Mouse (Mus musculus): ENCODE measurements around the gene Nmral1. TPM values are rescaled to one million over a fixed set of nuclear protein-coding genes. Genes with fewer than 3 reads are reported as not detected.

Nmral1 gene
- total RNA-seq, 1 experiment, result 35.2 TPM

DNA sequence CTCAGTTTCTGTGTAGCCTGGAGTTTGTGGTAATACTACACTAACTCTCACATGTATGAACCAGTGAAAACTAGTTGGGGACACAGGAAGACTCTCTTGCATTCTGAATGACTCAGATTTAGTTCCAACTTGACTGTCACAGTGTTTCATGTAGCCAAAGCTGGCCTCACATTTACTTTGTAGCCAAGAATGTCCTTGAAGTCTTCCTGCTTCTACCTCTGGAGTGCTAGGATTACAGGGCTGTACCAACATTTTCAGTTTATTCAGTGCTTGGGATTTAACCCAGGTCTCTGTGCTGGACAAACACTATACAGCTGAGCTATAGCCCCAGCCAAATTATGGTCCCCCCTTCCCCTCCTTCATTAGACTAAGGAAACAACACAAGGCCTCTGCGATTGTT, 23.0 kb upstream of the Nmral1 start:
- no peak for DNase-seq (ENCODE audit: low read depth, low spot score)
- H3K4me3 ChIP-seq (ENCODE audit: insufficient read depth in 1 of 2, low read depth in 1 of 2, low read length in 2 of 2, poor library complexity in 1 of 2, severe bottlenecking in 1 of 2), result no peak overlapping the region
- H3K9ac ChIP-seq (ENCODE audit: insufficient read depth, low read depth, low read length, poor library complexity, severe bottlenecking), result no peak overlapping the region
- H3K4me1 ChIP-seq (ENCODE audit: control insufficient read depth in 2 of 2, insufficient read depth in 2 of 2, low read length in 2 of 2, poor library complexity in 1 of 2), result no peaks in the 10 kb centered on the region
- in situ Hi-C loops (cut with MboI; ENCODE audit: low sequenced_read_pairs in 2 of 2, unreplicated experiment in 2 of 2), result no loop called here
- H3K27ac ChIP-seq (ENCODE audit: insufficient read depth, low read depth, low read length, poor library complexity, severe bottlenecking), result no peak overlapping the region
- peaks cover 3% of the 10 kb centered on the region; the same call in 1 of the 2 replicates for H3K36me3 ChIP-seq (ENCODE audit: control insufficient read depth, insufficient read depth, low read length, poor library complexity, severe bottlenecking)
- TF ChIP-seq HCFC1 (IDR thresholded peaks at IDR 0.05; ENCODE audit: borderline replicate concordance, insufficient read depth, low read length), result no peak
- TF ChIP-seq ZNF384 (IDR thresholded peaks at IDR 0.05; ENCODE audit: low read depth, low read length), result no peak
- no peak for TF ChIP-seq CHD2 (IDR thresholded peaks at IDR 0.05; ENCODE audit: low read depth, low read length)
- no peak for TF ChIP-seq MAFK (IDR thresholded peaks at IDR 0.05; ENCODE audit: insufficient read depth, low read depth, low read length)
- no peak for TF ChIP-seq ZC3H11A (IDR thresholded peaks at IDR 0.05; ENCODE audit: borderline replicate concordance, low read depth, low read length)
- peaks cover 18% of the 10 kb centered on the region for H3K9me3 ChIP-seq (ENCODE audit: control insufficient read depth, insufficient read depth, low read depth, low read length)

DNA sequence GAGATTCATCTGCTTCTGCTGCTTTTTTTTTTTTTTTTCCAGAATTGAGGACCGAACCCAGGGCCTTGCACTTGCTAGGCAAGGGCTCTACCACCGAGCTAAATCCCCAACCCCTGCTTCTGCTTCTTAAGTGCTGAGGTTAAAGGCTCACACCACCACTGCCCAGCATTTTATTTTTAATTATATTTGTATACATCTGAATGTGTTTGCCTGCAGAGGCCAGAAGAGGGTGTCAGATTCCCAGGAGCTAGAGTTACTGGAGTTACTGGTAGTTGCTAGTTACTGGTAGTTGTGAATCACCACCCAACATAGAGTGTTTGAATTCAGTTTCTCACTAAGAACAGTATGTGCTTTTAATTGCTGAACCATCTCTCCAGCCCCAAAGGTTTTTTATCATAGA, 20.8 kb upstream of the Nmral1 start:
- in situ Hi-C loops (cut with MboI; ENCODE audit: low sequenced_read_pairs in 2 of 2, unreplicated experiment in 2 of 2), result no loop called here
- DNase-seq (ENCODE audit: low read depth, low spot score), result no peak
- no peak overlapping the region for H3K9ac ChIP-seq (ENCODE audit: insufficient read depth, low read depth, low read length, poor library complexity, severe bottlenecking)
- H3K9me3 ChIP-seq (ENCODE audit: control insufficient read depth, insufficient read depth, low read depth, low read length), result peaks cover 18% of the 10 kb centered on the region
- H3K4me1 ChIP-seq (ENCODE audit: control insufficient read depth in 2 of 2, insufficient read depth in 2 of 2, low read length in 2 of 2, poor library complexity in 1 of 2), result no peaks in the 10 kb centered on the region
- no peak overlapping the region for H3K4me3 ChIP-seq (ENCODE audit: insufficient read depth in 1 of 2, low read depth in 1 of 2, low read length in 2 of 2, poor library complexity in 1 of 2, severe bottlenecking in 1 of 2)
- H3K36me3 ChIP-seq (ENCODE audit: control insufficient read depth, insufficient read depth, low read length, poor library complexity, severe bottlenecking), result peaks cover 3% of the 10 kb centered on the region; the same call in 1 of the 2 replicates
- H3K27ac ChIP-seq (ENCODE audit: insufficient read depth, low read depth, low read length, poor library complexity, severe bottlenecking), result no peak overlapping the region
- no peak for TF ChIP-seq HCFC1 (IDR thresholded peaks at IDR 0.05; ENCODE audit: borderline replicate concordance, insufficient read depth, low read length)
- no peak for TF ChIP-seq CHD2 (IDR thresholded peaks at IDR 0.05; ENCODE audit: low read depth, low read length)
- TF ChIP-seq ZC3H11A (IDR thresholded peaks at IDR 0.05; ENCODE audit: borderline replicate concordance, low read depth, low read length), result no peak
- no peak for TF ChIP-seq ZNF384 (IDR thresholded peaks at IDR 0.05; ENCODE audit: low read depth, low read length)
- no peak for TF ChIP-seq MAFK (IDR thresholded peaks at IDR 0.05; ENCODE audit: insufficient read depth, low read depth, low read length)

DNA sequence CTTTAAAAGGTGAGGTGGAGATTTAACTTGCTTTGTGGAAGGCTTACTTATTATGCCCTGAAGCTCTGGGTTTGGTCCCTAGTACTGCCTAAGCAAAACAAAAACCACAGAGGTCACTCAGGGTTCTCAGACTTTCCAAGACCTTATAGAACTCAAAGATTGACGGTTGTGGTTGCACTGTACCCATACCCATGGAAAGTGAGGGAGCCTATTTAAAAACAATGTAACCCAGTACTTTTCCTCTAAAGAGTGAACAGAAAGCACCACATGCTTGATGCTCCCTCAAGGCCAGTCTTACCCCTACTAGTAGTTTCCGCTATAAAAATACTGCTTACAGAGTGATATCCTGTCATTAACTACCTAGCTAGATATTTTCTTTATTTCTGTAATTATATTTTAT, 17.1 kb upstream of the Nmral1 start:
- DNase-seq (ENCODE audit: low read depth, low spot score), result no peak
- Histone ChIP-seq H3K4me3 (ENCODE audit: insufficient read depth in 1 of 2, low read depth in 1 of 2, low read length in 2 of 2, poor library complexity in 1 of 2, severe bottlenecking in 1 of 2) (no peak overlapping the region), H3K4me1 (ENCODE audit: control insufficient read depth in 2 of 2, insufficient read depth in 2 of 2, low read length in 2 of 2, poor library complexity in 1 of 2) (no peaks in the 10 kb centered on the region), H3K9ac (ENCODE audit: insufficient read depth, low read depth, low read length, poor library complexity, severe bottlenecking) (no peak overlapping the region), H3K27ac (ENCODE audit: insufficient read depth, low read depth, low read length, poor library complexity, severe bottlenecking) (no peak overlapping the region), H3K9me3 (ENCODE audit: control insufficient read depth, insufficient read depth, low read depth, low read length) (peaks cover 4% of the 10 kb centered on the region; the same call in 1 of the 2 replicates), H3K36me3 (ENCODE audit: control insufficient read depth, insufficient read depth, low read length, poor library complexity, severe bottlenecking) (no peaks in the 10 kb centered on the region)
- in situ Hi-C loops (cut with MboI; ENCODE audit: low sequenced_read_pairs in 2 of 2, unreplicated experiment in 2 of 2), result no loop called here
- no peak for TF ChIP-seq ZNF384 (IDR thresholded peaks at IDR 0.05; ENCODE audit: low read depth, low read length)
- no peak for TF ChIP-seq ZC3H11A (IDR thresholded peaks at IDR 0.05; ENCODE audit: borderline replicate concordance, low read depth, low read length)
- no peak for TF ChIP-seq MAFK (IDR thresholded peaks at IDR 0.05; ENCODE audit: insufficient read depth, low read depth, low read length)
- TF ChIP-seq HCFC1 (IDR thresholded peaks at IDR 0.05; ENCODE audit: borderline replicate concordance, insufficient read depth, low read length), result no peak
- no peak for TF ChIP-seq CHD2 (IDR thresholded peaks at IDR 0.05; ENCODE audit: low read depth, low read length)

DNA sequence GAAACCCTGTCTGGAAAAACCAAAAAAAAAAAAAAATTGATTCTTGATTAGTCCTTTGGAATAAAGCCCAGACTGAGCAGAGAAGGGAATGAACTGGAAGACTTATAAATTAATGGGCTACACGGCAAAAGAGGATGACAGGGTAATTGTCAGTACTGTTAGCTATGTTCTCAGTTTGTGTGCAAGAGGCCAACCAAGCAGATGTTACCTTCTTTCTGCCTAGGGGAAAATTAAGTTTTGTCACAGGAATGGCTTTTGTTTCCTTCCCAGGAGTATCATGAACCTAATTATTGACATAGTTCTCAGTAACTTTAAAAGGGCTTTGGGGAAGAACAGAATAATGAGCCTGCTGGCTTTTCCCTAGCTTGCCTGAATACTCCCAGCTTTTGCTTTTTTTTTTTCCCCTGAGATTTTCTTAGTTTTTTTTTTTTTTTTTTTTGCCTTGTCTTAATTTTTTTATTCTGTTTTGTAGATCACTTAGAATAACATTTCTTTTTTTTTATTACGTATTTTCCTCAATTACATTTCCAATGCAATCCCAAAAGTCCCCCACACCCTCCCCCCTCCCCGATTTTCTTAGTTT, 11.7 kb upstream of the Nmral1 start:
- DNase-seq (ENCODE audit: low read depth, low spot score), result no peak
- in situ Hi-C loops (cut with MboI; ENCODE audit: low sequenced_read_pairs in 2 of 2, unreplicated experiment in 2 of 2), result no loop called here
- no peak overlapping the region for H3K4me3 ChIP-seq (ENCODE audit: insufficient read depth in 1 of 2, low read depth in 1 of 2, low read length in 2 of 2, poor library complexity in 1 of 2, severe bottlenecking in 1 of 2)
- TF ChIP-seq MAFK (IDR thresholded peaks at IDR 0.05; ENCODE audit: insufficient read depth, low read depth, low read length), result no peak
- no peaks in the 10 kb centered on the region for H3K36me3 ChIP-seq (ENCODE audit: control insufficient read depth, insufficient read depth, low read length, poor library complexity, severe bottlenecking)
- no peaks in the 10 kb centered on the region for H3K4me1 ChIP-seq (ENCODE audit: control insufficient read depth in 2 of 2, insufficient read depth in 2 of 2, low read length in 2 of 2, poor library complexity in 1 of 2)
- no peaks in the 10 kb centered on the region for H3K9me3 ChIP-seq (ENCODE audit: control insufficient read depth, insufficient read depth, low read depth, low read length)
- H3K9ac ChIP-seq (ENCODE audit: insufficient read depth, low read depth, low read length, poor library complexity, severe bottlenecking), result no peak overlapping the region
- H3K27ac ChIP-seq (ENCODE audit: insufficient read depth, low read depth, low read length, poor library complexity, severe bottlenecking), result no peak overlapping the region

DNA sequence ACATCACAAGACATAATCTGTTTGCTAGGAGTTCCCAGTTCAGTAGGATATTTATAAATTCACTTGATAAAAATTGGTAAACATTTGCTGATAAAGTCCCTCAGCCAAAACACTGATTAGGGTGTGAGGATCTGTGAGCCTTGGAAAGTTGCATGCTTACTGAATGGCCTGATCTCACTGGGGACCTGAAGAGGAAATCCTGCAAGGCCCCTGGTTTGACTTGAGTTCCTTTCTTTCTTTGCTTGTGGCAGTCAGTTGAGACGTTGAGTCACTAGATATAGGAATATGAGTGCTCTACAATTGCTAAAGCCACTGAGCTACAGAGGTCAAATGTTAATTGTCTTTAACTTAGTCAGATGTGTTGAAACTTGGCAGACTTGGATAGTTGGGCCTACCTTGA, 8.8 kb upstream of the Nmral1 start:
- Histone ChIP-seq H3K36me3 (ENCODE audit: control insufficient read depth, insufficient read depth, low read length, poor library complexity, severe bottlenecking) (no peaks in the 10 kb centered on the region), H3K4me3 (ENCODE audit: insufficient read depth in 1 of 2, low read depth in 1 of 2, low read length in 2 of 2, poor library complexity in 1 of 2, severe bottlenecking in 1 of 2) (no peak overlapping the region), H3K9me3 (ENCODE audit: control insufficient read depth, insufficient read depth, low read depth, low read length) (no peaks in the 10 kb centered on the region), H3K27ac (ENCODE audit: insufficient read depth, low read depth, low read length, poor library complexity, severe bottlenecking) (no peak overlapping the region), H3K4me1 (ENCODE audit: control insufficient read depth in 2 of 2, insufficient read depth in 2 of 2, low read length in 2 of 2, poor library complexity in 1 of 2) (no peaks in the 10 kb centered on the region), H3K9ac (ENCODE audit: insufficient read depth, low read depth, low read length, poor library complexity, severe bottlenecking) (no peak overlapping the region)
- in situ Hi-C loops (cut with MboI; ENCODE audit: low sequenced_read_pairs in 2 of 2, unreplicated experiment in 2 of 2), result loop anchor here in 1 of 2 experiments (5.0 kb wide), 1 partner anchor 44 kb away; no protein-coding TSS in a partner anchor
- no peak for DNase-seq (ENCODE audit: low read depth, low spot score)
- TF ChIP-seq MAFK (IDR thresholded peaks at IDR 0.05; ENCODE audit: insufficient read depth, low read depth, low read length), result no peak
- TF ChIP-seq CHD2 (IDR thresholded peaks at IDR 0.05; ENCODE audit: low read depth, low read length), result no peak
- no peak for TF ChIP-seq HCFC1 (IDR thresholded peaks at IDR 0.05; ENCODE audit: borderline replicate concordance, insufficient read depth, low read length)
- TF ChIP-seq ZNF384 (IDR thresholded peaks at IDR 0.05; ENCODE audit: low read depth, low read length), result no peak
- TF ChIP-seq ZC3H11A (IDR thresholded peaks at IDR 0.05; ENCODE audit: borderline replicate concordance, low read depth, low read length), result no peak

All from ES-E14 (cell line).